Mouse (Mus musculus) frontal cortex, postnatal 14 days (tissue): ENCODE measurements around the gene Mrpl16.

ENCODE experiments used
- DNase-seq, 2 experiments: peaks; one replicate each; pipeline ENCODE4 v3.0.0; 2022; ENCODE audit warnings: low spot score in 2 of 2

Gene Mrpl16

GRCm38 (mm10) chr19:11804423-11804822, 34.2 kb downstream of the Mrpl16 start:
- no peak for DNase-seq

- DNase-seq = no peak
Observed at GRCm38 (mm10) chr19:11807251-11807650, 37.1 kb downstream of the Mrpl16 start.

GRCm38 (mm10) chr19:11807822-11808221, 37.6 kb downstream of the Mrpl16 start:
- DNase-seq = no peak

DNA sequence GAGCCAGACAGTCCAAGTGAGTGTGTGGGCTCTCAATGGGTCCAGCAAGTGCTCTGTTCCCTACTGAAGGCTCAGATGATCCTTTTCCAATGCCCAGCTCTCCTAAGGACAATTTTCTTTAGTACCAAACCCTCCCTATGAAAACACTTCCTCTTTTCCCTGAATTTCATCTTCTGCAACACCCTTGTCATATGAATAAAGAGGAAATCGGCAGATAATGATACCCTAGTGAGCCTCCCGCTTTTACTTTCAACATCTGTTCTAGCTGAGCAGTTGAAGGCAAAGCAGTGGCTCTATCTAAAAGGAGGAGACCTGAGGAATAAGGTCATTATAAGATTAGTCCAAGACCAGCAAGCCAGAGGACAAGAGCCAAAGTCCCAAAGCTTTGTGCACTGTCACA, 38.3 kb downstream of the Mrpl16 start:
- DNase-seq = no peak

GRCm38 (mm10) chr19:11810003-11810758, 40.0 kb downstream of the Mrpl16 start:
- no peak for DNase-seq

GRCm38 (mm10) chr19:11810856-11811255, 40.7 kb downstream of the Mrpl16 start:
- no peak for DNase-seq

GRCm38 (mm10) chr19:11811688-11812365, 41.6 kb downstream of the Mrpl16 start:
- DNase-seq = no peak

- no peak for DNase-seq
Observed at GRCm38 (mm10) chr19:11813136-11813535, 42.9 kb downstream of the Mrpl16 start.

DNA sequence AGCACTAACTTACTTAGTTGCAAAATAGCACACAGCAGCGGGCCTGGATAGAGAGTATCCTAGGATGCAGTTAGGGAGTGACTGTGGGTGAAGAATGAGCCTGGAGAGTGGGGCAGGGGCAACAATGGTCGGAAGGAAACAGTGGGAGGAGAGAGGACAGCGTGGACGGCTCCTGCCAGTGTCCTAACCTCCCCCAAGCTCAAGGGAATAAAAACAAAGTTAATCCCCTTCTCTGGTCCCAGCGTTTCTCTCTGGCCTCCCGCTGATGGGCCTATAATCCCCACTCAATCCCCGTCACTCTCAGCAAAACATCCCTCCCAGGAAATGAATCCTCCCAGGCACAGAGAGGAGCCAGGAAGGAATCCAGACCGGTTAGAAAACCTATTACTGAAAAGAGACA, 43.5 kb downstream of the Mrpl16 start:
- no peak for DNase-seq

DNA sequence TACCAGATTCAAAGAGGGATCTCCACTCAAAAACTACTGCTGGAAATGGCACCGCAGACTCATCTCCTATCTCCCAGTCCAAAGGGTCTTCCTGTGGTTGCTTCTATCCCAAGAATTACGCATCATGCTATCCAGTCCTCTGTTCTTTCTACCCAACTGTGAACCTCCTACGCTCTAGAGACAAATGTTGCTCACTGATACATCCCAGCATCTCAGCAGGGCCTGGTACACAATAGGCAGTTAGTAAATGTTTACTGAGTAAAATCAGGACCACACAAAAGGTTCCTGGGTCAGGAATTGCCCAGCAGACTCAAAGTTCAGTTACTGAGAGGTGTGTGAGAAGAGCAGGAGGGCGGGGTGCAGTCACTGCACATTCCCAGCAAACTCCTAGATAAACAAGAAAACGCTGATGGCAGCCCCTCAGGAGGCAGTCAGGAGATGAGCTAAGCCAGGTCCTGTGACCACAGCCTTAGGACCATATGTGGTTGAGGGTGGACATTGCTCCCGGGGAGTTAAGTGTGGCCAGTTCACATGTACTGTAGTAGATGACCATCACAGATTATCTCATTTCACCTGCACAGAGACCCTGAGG, 44.6 kb downstream of the Mrpl16 start:
- DNase-seq = no peak

- DNase-seq = no peak
Observed at GRCm38 (mm10) chr19:11816706-11817105, 46.5 kb downstream of the Mrpl16 start.

- DNase-seq = no peak
Observed at GRCm38 (mm10) chr19:11817586-11817985, 47.4 kb downstream of the Mrpl16 start.

- DNase-seq = peak; percentile 14 to 25
Observed at GRCm38 (mm10) chr19:11818199-11819142, 48.3 kb downstream of the Mrpl16 start.

DNA sequence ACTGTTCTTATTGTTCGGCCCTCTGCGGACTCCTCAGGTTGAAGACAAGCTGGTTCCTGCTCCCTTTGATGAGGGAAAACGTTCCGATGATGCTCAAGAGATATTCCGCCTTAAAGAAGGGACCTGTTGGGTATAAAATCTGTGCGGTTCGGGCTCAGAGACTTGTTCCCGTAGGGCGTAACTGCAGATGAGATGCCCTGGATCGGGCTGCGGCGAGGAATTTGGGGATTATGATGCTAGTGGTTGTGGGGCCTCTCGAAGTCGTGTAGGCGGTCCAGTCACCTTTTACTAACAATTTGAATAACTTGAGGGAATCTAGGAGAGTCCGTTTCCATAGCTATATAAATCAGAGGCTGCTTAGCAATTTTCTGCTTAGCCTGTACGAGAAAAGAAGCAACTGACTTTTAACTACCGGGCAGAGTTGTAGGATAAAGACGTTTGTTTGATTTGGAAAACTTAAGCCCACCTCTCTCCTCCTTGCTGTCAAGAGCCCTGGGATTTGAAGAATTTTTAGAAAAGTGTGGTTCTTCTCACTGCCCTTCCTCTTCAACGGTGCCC, 49.0 kb downstream of the Mrpl16 start, which contains the start of gene Stx3:
Stx3 (minus strand) TSS at position 261 of the 558 bp plus-strand sequence.
- peak in 1 of 2 experiments; percentile 5 for DNase-seq

DNA sequence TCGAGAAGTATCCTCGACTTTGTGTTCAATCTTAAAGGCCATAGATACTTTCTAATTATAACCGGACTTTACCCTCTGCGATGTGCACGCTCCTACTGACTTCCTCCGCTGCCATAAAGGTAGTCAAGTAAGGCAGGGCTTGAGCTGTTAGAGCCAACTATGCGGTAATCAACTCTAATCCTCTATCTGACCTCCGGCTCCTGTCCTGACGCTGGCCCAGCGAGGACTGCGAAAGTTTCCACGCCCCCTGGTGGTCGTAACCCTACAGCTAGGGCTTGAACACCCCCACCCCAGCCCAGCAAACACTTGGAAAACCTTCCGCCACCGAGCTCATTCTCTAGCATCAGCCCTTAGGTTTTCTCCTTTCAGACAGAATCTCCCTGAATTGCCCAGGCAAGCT, 49.6 kb downstream of the Mrpl16 start:
- peak; percentile 16 to 57 for DNase-seq

GRCm38 (mm10) chr19:11820211-11820610, 50.0 kb downstream of the Mrpl16 start:
- DNase-seq = no peak

DNA sequence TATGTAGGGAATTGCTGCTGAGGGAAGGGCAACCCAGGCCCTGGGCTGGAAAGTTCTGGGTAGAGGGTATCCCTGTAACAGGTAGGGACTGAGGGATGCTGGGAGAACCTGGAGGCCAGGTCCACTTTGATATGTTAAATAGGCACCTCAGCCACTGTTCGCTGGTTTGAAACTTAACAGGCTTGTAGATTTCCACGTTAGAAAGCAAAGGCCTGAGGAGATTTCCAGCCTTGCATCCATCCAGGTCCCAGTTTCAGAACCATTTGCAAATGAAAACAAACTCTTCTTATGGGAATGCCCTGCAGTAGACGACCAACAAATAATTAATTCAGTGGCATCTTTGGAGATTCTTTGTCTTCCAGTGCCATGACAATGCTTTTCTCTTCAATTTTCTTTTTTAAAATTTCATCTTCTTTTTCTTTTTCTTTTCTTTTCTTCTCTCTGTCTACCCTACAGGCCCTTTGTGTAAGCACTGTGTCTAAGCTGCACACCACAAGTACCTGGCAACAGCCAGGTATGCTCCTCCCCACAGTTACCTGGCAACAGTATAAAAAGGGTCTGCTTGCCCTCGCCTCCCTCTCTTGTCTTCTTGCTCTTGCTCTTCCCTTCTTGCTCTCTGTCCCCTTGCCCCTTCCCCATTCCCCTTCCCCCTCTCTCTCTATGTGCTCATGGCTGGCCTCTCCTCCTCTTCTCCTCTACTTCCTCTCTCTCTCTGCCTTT, 53.3 kb downstream of the Mrpl16 start:
- DNase-seq = no peak
